Mouse (Mus musculus): ENCODE results near the gene Wnk3.

GRCm38 (mm10) chrX:151337804-151338203, 139.9 kb downstream of the Wnk3 start:
- no peak for TF ChIP-seq CTCF (IDR thresholded peaks at IDR 0.05; ENCODE audit: control insufficient read depth, insufficient read depth, insufficient replicate concordance, low read depth, low read length)
- no peak for TF ChIP-seq POLR2A (IDR thresholded peaks at IDR 0.05; ENCODE audit: control insufficient read depth, low read depth, low read length)

Measured in testis, adult 2 months (tissue).